Mouse (Mus musculus) bone marrow macrophage, adult 2 months (primary cell): ENCODE measurements around the gene Rasl10a.

Experiments used
- CTCF ChIP-seq: IDR thresholded peaks from 2 replicates; pipeline ENCODE4 v1.5.1; 2012; ENCODE audit warnings: low read depth, mild to moderate bottlenecking, low read length, moderate library complexity
- POLR2A ChIP-seq: IDR thresholded peaks from 2 replicates; pipeline ENCODE4 v1.6.1; 2012; ENCODE audit warnings: mild to moderate bottlenecking, low read depth, low read length, borderline replicate concordance

GRCm38 (mm10) chr11:5099576-5100183 is 41.8 kb downstream of the Rasl10a start:
- TF ChIP-seq CTCF (no peak), POLR2A (no peak)
